Mouse (Mus musculus) liver, adult (tissue): ENCODE results near the gene Hnrnpu.
A peak's percentile ranks its signal among the peaks of the same experiment; 100 is the strongest.

Experiments used
- GATA4 ChIP-seq: IDR thresholded peaks from 2 replicates; pipeline ENCODE4 v1.6.1; 2014; ENCODE audit warnings: mild to moderate bottlenecking, low read length; ENCODE audit not compliant: insufficient replicate concordance

Hnrnpu gene

GRCm38 (mm10) chr1:178320723-178321590 lies 16.6 kb downstream of the Hnrnpu start:
- TF ChIP-seq GATA4 = no peak

GRCm38 (mm10) chr1:178320038-178320722 lies 17.4 kb downstream of the Hnrnpu start:
- no peak for TF ChIP-seq GATA4

GRCm38 (mm10) chr1:178319295-178320037 lies 18.1 kb downstream of the Hnrnpu start:
- TF ChIP-seq GATA4 = no peak

- peak; percentile 50; the same call in 1 of the 2 replicates for TF ChIP-seq GATA4
Observed at GRCm38 (mm10) chr1:178318389-178319184, 19.0 kb downstream of the Hnrnpu start, which contains the start of gene Cox20. Gene Cox20, plus strand, starts transcription at chr1:178319130.

- TF ChIP-seq GATA4 = no peak
Observed at GRCm38 (mm10) chr1:178318002-178318388, 19.6 kb downstream of the Hnrnpu start.

- no peak for TF ChIP-seq GATA4
Observed at GRCm38 (mm10) chr1:178317275-178318001, 20.2 kb downstream of the Hnrnpu start.

- TF ChIP-seq GATA4 = no peak
Observed at GRCm38 (mm10) chr1:178314236-178314635, 23.4 kb downstream of the Hnrnpu start.

- no peak for TF ChIP-seq GATA4
Observed at GRCm38 (mm10) chr1:178313039-178313597, 24.5 kb downstream of the Hnrnpu start.

GRCm38 (mm10) chr1:178310128-178310527 lies 27.5 kb downstream of the Hnrnpu start:
- no peak for TF ChIP-seq GATA4

GRCm38 (mm10) chr1:178309487-178309886 lies 28.1 kb downstream of the Hnrnpu start:
- no peak for TF ChIP-seq GATA4

GRCm38 (mm10) chr1:178303425-178303824 lies 34.2 kb downstream of the Hnrnpu start:
- TF ChIP-seq GATA4 = no peak

GRCm38 (mm10) chr1:178294051-178294450 lies 43.5 kb downstream of the Hnrnpu start:
- no peak for TF ChIP-seq GATA4

- no peak for TF ChIP-seq GATA4
Observed at GRCm38 (mm10) chr1:178291716-178292115, 45.9 kb downstream of the Hnrnpu start.
